Mouse (Mus musculus) activated CD4-positive, CD25-positive, alpha-beta regulatory T cell, adult 9 weeks (primary cell): ENCODE measurements around the gene Gm10715. TPM values are rescaled to one million over a fixed set of nuclear protein-coding genes. Genes with fewer than 3 reads are reported as not detected.

ENCODE experiments used
- polyA plus RNA-seq: library from polyadenylated mRNA; unstranded; fragments of 100-300 nt; shearing (Covaris generic); gene quantifications from one replicate; pipeline ENCODE4 v1.2.1, GENCODE M21; 2017

Gm10715 gene
- not detected for polyA plus RNA-seq

DNA sequence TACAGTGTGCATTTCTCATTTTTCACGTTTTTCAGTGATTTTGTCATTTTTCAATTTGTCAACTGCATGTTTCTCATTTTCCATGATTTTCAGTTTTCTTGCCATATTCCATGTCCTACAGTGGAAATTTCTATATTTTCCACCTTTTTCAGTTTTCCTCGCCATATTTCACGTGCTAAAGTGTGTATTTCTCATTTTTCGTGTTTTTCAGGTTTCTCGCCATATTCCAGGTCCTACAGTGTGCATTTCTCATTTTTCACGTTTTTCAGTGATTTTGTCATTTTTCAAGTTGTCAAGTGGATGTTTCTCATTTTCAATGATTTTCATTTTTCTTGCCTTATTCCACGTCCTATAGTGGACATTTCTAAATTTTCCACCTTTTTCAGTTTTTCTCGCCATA, at the start of gene Gm10715:
TSS of gene Gm10715 (plus strand) at position 301 of the 400 bp plus-strand sequence.

GRCm38 (mm10) chr9:3000445-3000972, 36.2 kb upstream of the Gm10715 start, which contains the start of gene Gm10722:
Gene Gm10722 (plus strand): TSS chr9:3000922.

DNA sequence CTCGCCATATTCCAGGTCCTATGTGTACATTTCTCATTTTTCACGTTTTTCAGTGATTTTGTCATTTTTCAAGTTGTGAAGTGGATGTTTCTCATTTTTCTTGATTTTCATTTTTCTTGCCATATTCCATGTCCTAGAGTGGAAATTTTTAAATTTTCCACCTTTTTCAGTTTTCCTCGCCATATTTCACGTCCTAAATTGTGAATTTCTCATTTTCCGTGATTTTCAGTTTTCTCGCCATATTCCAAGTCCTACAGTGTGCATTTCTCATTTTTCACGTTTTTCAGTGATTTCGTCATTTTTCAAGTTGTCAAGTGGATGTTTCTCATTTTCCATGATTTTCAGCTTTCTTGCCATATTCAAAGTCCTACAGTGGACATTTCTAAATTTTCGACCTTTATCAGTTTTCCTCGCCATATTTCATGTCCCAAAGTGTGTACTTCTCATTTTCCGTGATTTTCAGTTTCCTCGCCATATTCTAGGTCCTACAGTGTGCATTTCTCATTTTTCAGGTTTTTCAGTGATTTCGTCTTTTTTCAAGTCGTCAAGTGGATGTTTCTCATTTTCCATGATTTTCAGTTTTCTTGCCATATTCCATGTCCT, 33.8 kb upstream of the Gm10715 start, which contains the start of gene Gm11168:
TSS of gene Gm11168 (plus strand) at position 553 of the 603 bp plus-strand sequence.

GRCm38 (mm10) chr9:3012733-3013279, 23.9 kb upstream of the Gm10715 start, which contains the start of gene Gm10721:
Gene Gm10721 (plus strand): TSS chr9:3013140.

GRCm38 (mm10) chr9:3015354-3015753, 21.3 kb upstream of the Gm10715 start, which contains the start of gene Gm10720:
Gene Gm10720 (plus strand): TSS chr9:3015654.

GRCm38 (mm10) chr9:3017108-3017507, 19.6 kb upstream of the Gm10715 start, which contains the start of gene Gm10719:
Gene Gm10719 (plus strand): TSS chr9:3017408.

DNA sequence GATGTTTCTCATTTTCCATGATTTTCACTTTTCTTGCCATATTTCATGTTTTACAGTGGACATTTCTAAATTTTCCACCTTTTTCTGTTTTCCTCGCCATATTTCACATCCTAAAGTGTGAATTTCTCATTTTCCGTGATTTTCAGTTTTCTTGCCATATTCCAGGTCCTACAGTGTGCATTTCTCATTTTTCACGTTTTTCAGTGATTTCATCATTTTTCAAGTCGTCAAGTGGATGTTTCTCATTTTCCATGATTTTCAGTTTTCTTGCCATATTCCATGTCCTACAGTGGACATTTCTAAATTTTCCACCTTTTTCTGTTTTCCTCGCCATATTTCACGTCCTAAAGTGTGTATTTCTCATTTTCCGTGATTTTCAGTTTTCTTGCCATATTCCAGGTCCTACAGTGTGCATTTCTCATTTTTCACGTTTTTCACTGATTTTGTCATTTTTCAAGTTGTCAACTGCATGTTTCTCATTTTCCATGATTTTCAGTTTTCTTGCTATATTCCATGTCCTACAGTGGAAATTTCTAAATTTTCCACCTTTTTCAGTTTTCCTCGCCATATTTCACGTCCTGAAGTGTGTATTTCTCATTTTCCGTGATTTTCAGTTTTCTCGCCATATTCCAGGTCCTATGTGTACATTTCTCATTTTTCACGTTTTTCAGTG, 13.2 kb upstream of the Gm10715 start, which contains the start of gene Gm10718:
TSS of gene Gm10718 (plus strand) at position 236 of the 673 bp plus-strand sequence.

GRCm38 (mm10) chr9:3024912-3025467, 11.7 kb upstream of the Gm10715 start, which contains the start of gene Gm10717:
Gene Gm10717 (plus strand): TSS chr9:3025417.

GRCm38 (mm10) chr9:3034299-3034698, 2.4 kb upstream of the Gm10715 start, which contains the start of gene Gm17535:
Gene Gm17535 (plus strand): TSS chr9:3034599.

Other genes starting within 250 kb of the Gm10715 start
- 2.0 TPM for gene Gm10722, start 36.0 kb upstream of the Gm10715 start, polyA plus RNA-seq
- 4.6 TPM for gene Gm11168, start 33.5 kb upstream of the Gm10715 start, polyA plus RNA-seq
- gene Gm10721, start 23.7 kb upstream of the Gm10715 start, polyA plus RNA-seq: not detected
- gene Gm10720, start 21.2 kb upstream of the Gm10715 start, polyA plus RNA-seq: not detected
- gene Gm10719, start 19.5 kb upstream of the Gm10715 start, polyA plus RNA-seq: 3.0 TPM
- gene Gm10718, start 13.3 kb upstream of the Gm10715 start, polyA plus RNA-seq: 2.2 TPM
- gene Gm10717, start 11.5 kb upstream of the Gm10715 start, polyA plus RNA-seq: 9.8 TPM
- not detected for gene Gm17535, start 2.3 kb upstream of the Gm10715 start, polyA plus RNA-seq